Mouse (Mus musculus) liver, embryonic 16.5 days (tissue): ENCODE measurements around the gene Col9a3. TPM values are rescaled to one million over a fixed set of nuclear protein-coding genes. Genes with fewer than 3 reads are reported as not detected.

Experiments
- ATAC-seq: fragments of 200-750 bp; cut with Nextera tagmentation; 2 replicates; pipeline ENCODE4 v1.8.0; 2017; ENCODE audit warnings: low read depth, mild to moderate bottlenecking, moderate number of reproducible peaks, moderate library complexity
- H3K27ac ChIP-seq: fragments of 300-500 bp; sonication (generic); 2 replicates; pipeline ENCODE4 v1.5.1; 2014; ENCODE audit warnings: mild to moderate bottlenecking, low read length
- H3K27me3 ChIP-seq: fragments of 300-500 bp; sonication (generic); 2 replicates; pipeline ENCODE4 v1.6.1; 2014; ENCODE audit warnings: low read depth, low read length, mixed read lengths; ENCODE audit not compliant: control insufficient read depth, insufficient read depth
- H3K36me3 ChIP-seq: fragments of 300-500 bp; sonication (generic); 2 replicates; pipeline ENCODE4 v1.6.1; 2014; ENCODE audit warnings: mild to moderate bottlenecking; ENCODE audit not compliant: control insufficient read depth, insufficient read depth
- H3K4me1 ChIP-seq: fragments of 300-500 bp; sonication (generic); 2 replicates; pipeline ENCODE4 v1.6.1; 2014; ENCODE audit warnings: low read depth, low read length, mixed read lengths; ENCODE audit not compliant: control insufficient read depth
- H3K4me2 ChIP-seq: fragments of 300-500 bp; sonication (generic); 2 replicates; pipeline ENCODE4 v1.6.1; 2014; ENCODE audit warnings: low read depth, low read length, mixed read lengths
- H3K4me3 ChIP-seq: fragments of 300-500 bp; sonication (generic); 2 replicates; pipeline ENCODE4 v1.5.1; 2014; ENCODE audit warnings: low read depth, mild to moderate bottlenecking, low read length
- H3K9ac ChIP-seq: fragments of 300-500 bp; sonication (generic); 2 replicates; pipeline ENCODE4 v1.6.1; 2014; ENCODE audit warnings: low read depth, low read length
- H3K9me3 ChIP-seq: fragments of 300-500 bp; sonication (generic); replicated peaks from 2 replicates; pipeline ENCODE4 v1.6.1; 2016; ENCODE audit warnings: low read length; ENCODE audit not compliant: control insufficient read depth
- WGBS: fragments of 180-500 bp; shearing (Covaris S2); extraction: QIAGEN DNeasy Blood & Tissue Kit; methylation state at CpG from one replicate; pipeline ENCODE4 v1.1.7; 2014; ENCODE audit not compliant: insufficient replicate concordance; 5-methylcytosine and 5-hydroxymethylcytosine counted together
- polyA plus RNA-seq: library from polyadenylated mRNA; unstranded; fragments of >200 nt; fragmentation: Nextera tagmentation; extraction: Ambion mirVana; gene quantifications from 2 replicates; pipeline ENCODE4 v1.2.1, GENCODE M21; 2015

Col9a3 gene
- polyA plus RNA-seq, 1 experiment from 2014 or later = 0.78 TPM

DNA sequence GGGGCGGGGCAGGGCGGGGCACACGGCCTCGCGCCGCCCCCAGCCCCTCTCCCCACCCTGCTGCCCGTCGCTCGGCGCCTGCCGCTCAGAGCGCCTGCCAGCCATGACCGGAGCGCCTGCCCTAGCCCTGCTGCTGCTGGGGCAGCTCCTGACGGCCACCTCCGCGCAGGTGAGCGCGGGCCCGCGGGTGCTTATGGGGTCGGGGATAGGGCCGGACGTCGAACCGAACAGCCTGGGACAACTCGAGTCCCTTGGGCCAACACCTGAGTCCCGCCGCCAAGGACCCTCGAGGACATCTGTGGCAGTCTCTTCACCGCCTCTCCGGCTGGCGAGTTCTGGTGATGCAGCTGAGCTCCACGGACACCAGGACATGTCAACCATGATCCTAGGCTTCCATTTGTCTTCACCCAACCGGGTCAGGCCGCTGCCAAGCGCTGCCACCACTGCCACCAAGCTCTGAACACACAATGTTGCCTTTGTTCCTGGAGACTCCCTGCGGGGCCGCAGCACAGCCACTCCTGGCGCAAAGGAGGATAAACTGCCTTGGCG lies 641 bp downstream of the Col9a3 start:
- H3K27ac ChIP-seq = no peak overlapping the region
- H3K4me1 ChIP-seq = no peaks in the 10 kb centered on the region
- no peak overlapping the region for H3K4me3 ChIP-seq
- no peaks in the 10 kb centered on the region for H3K9me3 ChIP-seq
- no peak overlapping the region for H3K4me2 ChIP-seq
- H3K36me3 ChIP-seq = peaks cover 11% of the 10 kb centered on the region
- peaks cover 26% of the 10 kb centered on the region for H3K27me3 ChIP-seq
- no peak overlapping the region; the same call in 1 of the 2 replicates for H3K9ac ChIP-seq
- no peak for ATAC-seq
- WGBS = 6% methylated on average over 40 of the region's 41 CpGs

DNA sequence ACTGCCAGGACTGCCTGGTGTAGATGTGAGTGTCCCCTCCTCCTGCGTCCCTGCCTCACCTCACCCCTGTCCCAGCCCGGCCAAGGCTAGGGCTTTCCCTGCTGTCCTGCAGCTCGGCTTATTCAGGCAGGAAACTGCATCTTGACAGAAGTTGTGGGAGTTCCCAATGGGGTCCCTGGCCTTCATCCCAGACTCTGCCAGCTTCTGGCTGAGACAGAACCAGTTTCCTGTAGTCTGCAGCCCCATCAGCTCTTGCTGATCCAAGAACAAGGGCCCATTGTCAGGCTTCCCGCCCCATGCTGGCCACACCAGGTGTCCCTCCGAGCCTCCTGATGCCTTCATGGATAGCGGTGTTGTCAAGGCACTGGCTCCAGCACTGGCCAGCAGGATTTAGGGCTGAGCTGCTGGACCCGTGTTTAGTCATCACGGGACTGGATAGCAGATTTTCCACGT lies 3.0 kb downstream of the Col9a3 start:
- 30% methylated on average over 9 of the region's 9 CpGs for WGBS
- H3K9me3 ChIP-seq = no peaks in the 10 kb centered on the region
- no peaks in the 10 kb centered on the region for H3K4me1 ChIP-seq
- H3K4me3 ChIP-seq = no peak overlapping the region
- no peak for ATAC-seq
- peaks cover 26% of the 10 kb centered on the region for H3K27me3 ChIP-seq
- no peaks in the 10 kb centered on the region; the same call in 1 of the 2 replicates for H3K36me3 ChIP-seq
- H3K9ac ChIP-seq = no peak overlapping the region
- H3K4me2 ChIP-seq = no peak overlapping the region
- H3K27ac ChIP-seq = no peak overlapping the region

- 61% methylated on average over 6 of the region's 6 CpGs for WGBS
- Histone ChIP-seq H3K9me3 (no peaks in the 10 kb centered on the region), H3K4me3 (no peak overlapping the region), H3K27me3 (no peaks in the 10 kb centered on the region; the same call in 1 of the 2 replicates), H3K4me2 (no peak overlapping the region), H3K4me1 (no peaks in the 10 kb centered on the region), H3K27ac (no peak overlapping the region), H3K9ac (no peak overlapping the region), H3K36me3 (no peaks in the 10 kb centered on the region)
- ATAC-seq = no peak
These were observed 7.2 kb downstream of the Col9a3 start for GRCm38 (mm10) chr2:180604781-180605180.

DNA sequence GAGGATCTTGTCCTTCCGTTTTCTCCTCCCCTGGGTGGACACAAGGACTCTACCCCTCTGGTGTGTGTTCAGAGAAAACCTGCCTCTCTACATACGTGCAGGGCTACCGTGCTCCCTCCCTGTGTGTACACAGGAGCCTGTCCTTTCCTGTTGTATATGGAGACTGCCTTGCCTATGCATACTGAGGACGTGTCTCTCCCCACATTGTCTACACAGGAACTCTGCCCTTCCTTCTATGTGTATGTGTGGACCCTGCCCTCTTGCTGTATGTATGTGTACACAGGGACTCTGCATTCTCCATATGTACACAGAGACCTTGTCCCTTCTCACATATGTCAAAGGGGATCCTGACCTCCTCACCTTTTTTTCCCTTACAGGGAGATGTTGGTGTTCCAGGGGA lies 12.7 kb downstream of the Col9a3 start:
- H3K27me3 ChIP-seq = no peaks in the 10 kb centered on the region
- ATAC-seq = peak; percentile 86
- H3K36me3 ChIP-seq = no peaks in the 10 kb centered on the region
- H3K4me1 ChIP-seq = no peaks in the 10 kb centered on the region
- 46% methylated on average over 4 of the region's 4 CpGs for WGBS
- H3K4me2 ChIP-seq = no peak overlapping the region
- no peaks in the 10 kb centered on the region for H3K9me3 ChIP-seq
- peak overlapping the region; percentile 64 for H3K27ac ChIP-seq
- no peak overlapping the region for H3K4me3 ChIP-seq
- no peak overlapping the region for H3K9ac ChIP-seq

DNA sequence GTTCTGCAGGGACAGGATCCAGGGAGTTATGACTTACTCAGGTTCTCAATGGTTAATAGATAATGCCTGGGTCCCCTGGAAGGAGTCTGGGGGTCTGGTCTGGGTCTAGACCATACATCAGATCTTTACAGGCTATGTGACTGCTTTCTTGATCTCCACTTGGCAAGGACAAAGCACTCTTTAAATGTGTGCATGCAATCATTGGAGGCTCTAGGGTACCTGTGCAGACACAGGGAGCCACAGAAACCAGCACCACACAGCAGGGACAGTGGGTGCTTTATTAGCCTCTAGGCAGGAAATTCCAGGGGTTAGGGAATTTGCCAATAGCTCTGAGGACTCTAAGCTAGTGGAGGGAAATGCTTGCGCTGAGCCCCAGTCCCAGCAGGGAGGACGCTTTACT lies 14.3 kb downstream of the Col9a3 start:
- WGBS = 45% methylated on average over 2 of the region's 2 CpGs
- no peaks in the 10 kb centered on the region for H3K9me3 ChIP-seq
- H3K4me1 ChIP-seq = no peaks in the 10 kb centered on the region
- H3K4me3 ChIP-seq = no peak overlapping the region
- H3K27me3 ChIP-seq = no peaks in the 10 kb centered on the region
- no peaks in the 10 kb centered on the region for H3K36me3 ChIP-seq
- H3K4me2 ChIP-seq = no peak overlapping the region
- no peak overlapping the region for H3K27ac ChIP-seq
- no peak overlapping the region for H3K9ac ChIP-seq
- no peak for ATAC-seq

GRCm38 (mm10) chr2:180641576-180642554 lies 44.3 kb downstream of the Col9a3 start:
- H3K27me3 ChIP-seq = peaks cover 32% of the 10 kb centered on the region
- peaks cover 8% of the 10 kb centered on the region for H3K9me3 ChIP-seq
- peak; percentile 27; the same call in 1 of the 2 replicates for ATAC-seq
- H3K9ac ChIP-seq = no peak overlapping the region
- peak overlapping the region; percentile 39 for H3K4me2 ChIP-seq
- no peak overlapping the region for H3K27ac ChIP-seq
- H3K4me3 ChIP-seq = peak overlapping the region; percentile 15; the same call in 1 of the 2 replicates
- H3K4me1 ChIP-seq = no peaks in the 10 kb centered on the region; the same call in 1 of the 2 replicates
- 4% methylated on average over 85 of the region's 112 CpGs for WGBS
- no peaks in the 10 kb centered on the region for H3K36me3 ChIP-seq

GRCm38 (mm10) chr2:180642555-180643260 lies 45.1 kb downstream of the Col9a3 start, which contains the start of gene Tcfl5:
Gene Tcfl5 (minus strand): TSS chr2:180642708.
- Histone ChIP-seq H3K36me3 (no peaks in the 10 kb centered on the region), H3K4me1 (no peaks in the 10 kb centered on the region; the same call in 1 of the 2 replicates), H3K4me3 (peak within 1 kb of the TSS; percentile 15; the same call in 1 of the 2 replicates), H3K9me3 (peaks cover 8% of the 10 kb centered on the region), H3K4me2 (peak within 1 kb of the TSS; percentile 39), H3K9ac (no peak within 1 kb of the TSS), H3K27ac (no peak within 1 kb of the TSS), H3K27me3 (peaks cover 32% of the 10 kb centered on the region)
- 16% methylated on average over 29 of the region's 56 CpGs for WGBS
- 0 out of 2 replicates have a peak, but pooled peaks have one; percentile 7 for ATAC-seq

DNA sequence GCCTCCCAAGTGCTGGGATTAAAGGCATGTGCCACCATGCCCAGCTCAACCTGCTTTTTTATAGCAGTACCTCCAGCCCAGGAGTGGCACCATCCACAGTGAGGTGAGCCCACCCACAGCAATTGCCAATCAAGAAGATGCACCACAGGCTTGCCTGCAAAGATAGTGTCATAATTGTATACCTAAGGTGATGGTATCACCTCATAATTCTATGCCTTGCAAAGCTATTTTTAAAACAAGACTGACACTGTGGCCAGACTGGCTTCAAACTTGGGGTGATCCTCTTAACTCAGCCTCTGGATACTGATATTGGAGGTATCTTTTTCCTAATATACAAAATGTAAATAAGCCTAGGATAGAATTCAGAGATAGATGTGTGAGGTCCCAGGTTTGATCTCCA lies 46.0 kb downstream of the Col9a3 start:
- H3K4me1 ChIP-seq = no peaks in the 10 kb centered on the region; the same call in 1 of the 2 replicates
- H3K27ac ChIP-seq = no peak overlapping the region
- H3K27me3 ChIP-seq = peaks cover 32% of the 10 kb centered on the region
- H3K9ac ChIP-seq = no peak overlapping the region
- no peak for ATAC-seq
- no peak overlapping the region for H3K4me3 ChIP-seq
- no peak overlapping the region for H3K4me2 ChIP-seq
- H3K36me3 ChIP-seq = no peaks in the 10 kb centered on the region
- peaks cover 8% of the 10 kb centered on the region for H3K9me3 ChIP-seq
